Mouse (Mus musculus) ES-Bruce4 (cell line): Measurements from ENCODE around the gene Tspyl4. TPM values are rescaled to one million over a fixed set of nuclear protein-coding genes. Genes with fewer than 3 reads are reported as not detected.
A peak's percentile ranks its signal among the peaks of the same experiment; 100 is the strongest.

ENCODE experiments used
- H3K27ac ChIP-seq: 2 replicates; pipeline ENCODE4 v1.5.1; 2012; ENCODE audit warnings: low read length, inconsistent platforms; ENCODE audit not compliant: insufficient read depth
- H3K27me3 ChIP-seq: 2 replicates; pipeline ENCODE4 v1.6.1; 2012; ENCODE audit warnings: mild to moderate bottlenecking, low read length, inconsistent platforms; ENCODE audit not compliant: control insufficient read depth, poor library complexity, insufficient read depth, severe bottlenecking
- H3K36me3 ChIP-seq: 2 replicates; pipeline ENCODE4 v1.6.1; 2012; ENCODE audit warnings: inconsistent platforms, mild to moderate bottlenecking, low read length, moderate library complexity; ENCODE audit not compliant: control insufficient read depth, poor library complexity, insufficient read depth, severe bottlenecking
- H3K4me1 ChIP-seq: one replicate; pipeline ENCODE4 v1.8.1; 2011; ENCODE audit warnings: low read length; ENCODE audit not compliant: control insufficient read depth, insufficient read depth
- H3K4me3 ChIP-seq: 2 replicates; pipeline ENCODE4 v1.5.1; 2011; ENCODE audit warnings: low read depth, mild to moderate bottlenecking, low read length
- H3K9ac ChIP-seq: 2 replicates; pipeline ENCODE4 v1.6.1; 2012; ENCODE audit warnings: low read depth, mild to moderate bottlenecking, inconsistent platforms; ENCODE audit not compliant: poor library complexity, severe bottlenecking
- H3K9me3 ChIP-seq: replicated peaks from 2 replicates; pipeline ENCODE4 v1.6.1; 2012; ENCODE audit warnings: mild to moderate bottlenecking, low read length, inconsistent platforms; ENCODE audit not compliant: control insufficient read depth, poor library complexity, insufficient read depth, severe bottlenecking
- CTCF ChIP-seq: IDR thresholded peaks from one replicate; pipeline ENCODE4 v1.8.1; 2011; ENCODE audit warnings: low read depth, low read length
- EP300 ChIP-seq: IDR thresholded peaks from 2 replicates; pipeline ENCODE4 v1.6.1; 2011; ENCODE audit warnings: low read depth, low read length; ENCODE audit not compliant: insufficient read depth
- POLR2A ChIP-seq: IDR thresholded peaks from one replicate; pipeline ENCODE4 v1.8.1; 2011; ENCODE audit warnings: low read length; ENCODE audit not compliant: insufficient read depth
- polyA plus RNA-seq: library from polyadenylated mRNA; stranded (reverse); fragments of >200 nt; gene quantifications from 2 replicates; pipeline ENCODE4 v1.2.4, GENCODE M21; 2011; ENCODE audit warnings: low read depth; ENCODE audit not compliant: missing spikeins, insufficient read depth, insufficient read length

The Tspyl4 gene
- polyA plus RNA-seq, 1 experiment, result 1.2 TPM

DNA sequence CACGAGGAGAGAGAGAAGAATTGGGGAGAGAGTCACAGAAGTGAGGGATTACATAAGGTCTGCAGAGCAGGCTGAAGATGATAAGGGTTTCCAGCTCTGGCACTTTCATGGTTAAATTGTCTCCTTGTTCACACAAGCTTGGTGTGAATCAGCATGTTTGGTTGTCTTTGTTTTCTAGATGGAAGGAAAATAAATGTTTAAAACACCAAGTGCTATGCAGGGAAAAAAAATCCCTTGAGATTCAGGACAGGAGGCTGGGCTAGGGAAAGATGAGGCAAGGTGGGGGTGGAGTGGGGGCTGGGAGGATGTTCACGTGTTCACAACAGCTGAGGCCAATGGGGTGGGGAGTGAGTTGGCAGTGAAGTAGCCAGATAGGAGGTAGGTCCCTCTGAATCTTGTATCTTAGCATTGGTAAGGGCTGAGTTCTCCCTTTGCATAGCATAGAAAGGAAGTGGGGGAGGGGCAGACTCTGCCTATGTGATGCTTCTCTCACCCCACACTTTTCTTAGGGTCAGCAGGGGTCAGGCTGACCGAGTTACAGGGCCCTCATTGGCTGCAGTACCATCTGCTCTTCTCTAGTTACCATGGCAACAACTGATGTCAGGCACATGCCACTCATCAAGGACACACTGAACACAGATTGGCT, 19.5 kb downstream of the Tspyl4 start:
- H3K36me3 ChIP-seq, result no peaks in the 10 kb centered on the region
- no peaks in the 10 kb centered on the region for H3K4me1 ChIP-seq
- H3K4me3 ChIP-seq, result no peak overlapping the region
- TF ChIP-seq CTCF (no peak), EP300 (0 out of 2 replicates have a peak, but pooled peaks have one; percentile 46)
- H3K9me3 ChIP-seq, result no peaks in the 10 kb centered on the region
- no peak overlapping the region for H3K9ac ChIP-seq
- no peaks in the 10 kb centered on the region for H3K27me3 ChIP-seq
- no peak overlapping the region for H3K27ac ChIP-seq

GRCm38 (mm10) chr10:34317217-34317606, 20.0 kb downstream of the Tspyl4 start:
- Histone ChIP-seq H3K27ac (no peak overlapping the region), H3K4me3 (no peak overlapping the region), H3K9ac (no peak overlapping the region), H3K9me3 (no peaks in the 10 kb centered on the region), H3K27me3 (no peaks in the 10 kb centered on the region), H3K4me1 (no peaks in the 10 kb centered on the region), H3K36me3 (no peaks in the 10 kb centered on the region)
- no peak for TF ChIP-seq CTCF
- no peak for TF ChIP-seq EP300
- TF ChIP-seq POLR2A, result no peak

DNA sequence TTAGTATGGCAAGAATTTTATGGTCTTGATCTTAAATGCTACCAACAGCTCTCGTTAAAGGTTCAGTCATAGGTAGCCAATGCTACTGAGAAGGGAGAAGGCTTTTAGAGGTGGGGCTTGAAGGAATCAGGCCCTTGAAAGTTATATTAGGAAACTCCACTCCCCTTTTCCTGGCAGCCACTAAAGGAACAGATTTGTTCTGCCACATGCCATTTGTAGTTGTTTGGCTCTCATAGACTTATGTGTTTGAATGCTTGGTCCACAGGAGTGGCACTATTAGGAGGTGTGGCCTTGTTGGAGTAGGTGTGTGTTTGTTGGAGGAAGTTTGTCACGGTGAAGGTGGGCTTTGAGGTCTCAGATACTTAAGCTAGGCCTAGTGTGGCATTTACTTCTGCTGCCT, 23.6 kb downstream of the Tspyl4 start:
- TF ChIP-seq CTCF, result no peak
- TF ChIP-seq POLR2A, result no peak
- no peak for TF ChIP-seq EP300
- no peak overlapping the region for H3K9ac ChIP-seq
- H3K27me3 ChIP-seq, result no peaks in the 10 kb centered on the region
- no peaks in the 10 kb centered on the region for H3K4me1 ChIP-seq
- no peaks in the 10 kb centered on the region for H3K9me3 ChIP-seq
- no peaks in the 10 kb centered on the region for H3K36me3 ChIP-seq
- no peak overlapping the region for H3K27ac ChIP-seq
- no peak overlapping the region for H3K4me3 ChIP-seq

GRCm38 (mm10) chr10:34326701-34327100, 29.5 kb downstream of the Tspyl4 start:
- H3K4me1 ChIP-seq, result no peaks in the 10 kb centered on the region
- H3K36me3 ChIP-seq, result no peaks in the 10 kb centered on the region
- H3K27me3 ChIP-seq, result no peaks in the 10 kb centered on the region
- H3K27ac ChIP-seq, result no peak overlapping the region
- H3K9me3 ChIP-seq, result no peaks in the 10 kb centered on the region
- TF ChIP-seq EP300 (no peak), CTCF (peak; percentile 27), POLR2A (no peak)
- no peak overlapping the region for H3K4me3 ChIP-seq
- H3K9ac ChIP-seq, result no peak overlapping the region

GRCm38 (mm10) chr10:34327144-34327543, 29.9 kb downstream of the Tspyl4 start:
- no peak overlapping the region for H3K27ac ChIP-seq
- no peaks in the 10 kb centered on the region for H3K4me1 ChIP-seq
- no peaks in the 10 kb centered on the region for H3K36me3 ChIP-seq
- no peak overlapping the region for H3K4me3 ChIP-seq
- H3K9ac ChIP-seq, result no peak overlapping the region
- H3K9me3 ChIP-seq, result no peaks in the 10 kb centered on the region
- no peaks in the 10 kb centered on the region for H3K27me3 ChIP-seq
- no peak for TF ChIP-seq CTCF
- no peak for TF ChIP-seq EP300
- TF ChIP-seq POLR2A, result no peak

DNA sequence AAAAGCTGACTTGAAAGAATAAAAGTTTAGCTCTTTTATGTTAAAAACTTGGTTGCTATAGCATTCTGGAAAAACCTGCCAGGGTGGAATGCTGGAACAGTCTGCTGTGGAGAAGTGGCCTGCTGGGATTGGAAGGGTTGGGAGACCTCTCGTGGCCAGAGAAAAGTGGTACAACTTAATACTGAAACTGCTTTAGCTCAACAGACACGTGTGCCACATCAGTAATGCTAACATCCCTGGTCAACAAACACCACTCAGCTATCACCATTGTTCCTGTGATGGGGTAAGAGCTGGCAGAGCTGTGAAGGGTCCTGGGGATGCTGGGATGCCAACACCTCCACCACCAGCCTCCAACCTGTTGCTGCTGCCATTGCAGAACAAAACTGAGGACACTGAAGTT, 31.1 kb downstream of the Tspyl4 start:
- Histone ChIP-seq H3K36me3 (no peaks in the 10 kb centered on the region), H3K27ac (no peak overlapping the region), H3K9me3 (no peaks in the 10 kb centered on the region), H3K4me1 (no peaks in the 10 kb centered on the region), H3K27me3 (no peaks in the 10 kb centered on the region), H3K9ac (no peak overlapping the region), H3K4me3 (no peak overlapping the region)
- TF ChIP-seq POLR2A (no peak), CTCF (peak; percentile 71)
